Mouse (Mus musculus): ENCODE results near the gene Zfp335.

DNA sequence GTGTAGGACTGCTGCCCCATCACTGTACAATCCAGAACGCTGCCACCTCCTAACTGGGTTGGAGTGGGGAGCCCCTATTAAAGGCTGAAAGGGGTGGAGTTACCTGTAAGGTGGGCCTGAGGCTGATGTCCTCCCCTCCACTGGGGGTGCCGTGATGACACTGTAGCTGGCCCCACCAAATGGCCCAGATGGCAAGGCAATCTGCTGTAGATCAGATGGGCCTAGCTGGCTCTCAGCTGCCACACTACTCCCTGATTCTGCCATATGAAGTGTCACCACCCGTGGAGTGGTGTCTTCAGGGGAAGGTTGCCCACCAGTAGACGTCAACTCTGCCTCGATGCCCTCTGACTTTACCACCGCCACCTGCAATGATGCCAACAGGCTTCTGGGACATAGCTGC is 15.7 kb downstream of the Zfp335 start:
- TF ChIP-seq CTCF (IDR thresholded peaks at IDR 0.05; ENCODE audit: low read depth) (no peak), EP300 (IDR thresholded peaks at IDR 0.05; ENCODE audit: low read depth) (no peak)
